Mouse (Mus musculus) forebrain, embryonic 11.5 days (tissue): Measurements from ENCODE around the gene Pdhb. TPM values are rescaled to one million over a fixed set of nuclear protein-coding genes. Genes with fewer than 3 reads are reported as not detected.

ENCODE experiments used
- ATAC-seq: fragments of 200-750 bp; cut with Nextera tagmentation; replicated peaks from 2 replicates; pipeline ENCODE4 v1.8.0; 2017; ENCODE audit warnings: moderate TSS enrichment; ENCODE audit not compliant: low FRiP score
- DNase-seq: peaks from one replicate; pipeline ENCODE4 v3.0.0-alpha.2; 2017; ENCODE audit warnings: low spot score
- H3K27ac ChIP-seq: fragments of 300-500 bp; sonication (generic); 2 replicates; pipeline ENCODE4 v1.5.1; 2014; ENCODE audit warnings: low read depth, low read length
- H3K27me3 ChIP-seq: fragments of 300-500 bp; sonication (generic); 2 replicates; pipeline ENCODE4 v1.6.1; 2014; ENCODE audit warnings: mild to moderate bottlenecking, low read length, mixed read lengths; ENCODE audit not compliant: control insufficient read depth, insufficient read depth
- H3K36me3 ChIP-seq: fragments of 300-500 bp; sonication (generic); 2 replicates; pipeline ENCODE4 v1.6.1; 2014; ENCODE audit warnings: mild to moderate bottlenecking, low read length, moderate library complexity, mixed read lengths; ENCODE audit not compliant: control insufficient read depth, insufficient read depth
- H3K4me1 ChIP-seq: fragments of 300-500 bp; sonication (generic); replicated peaks from 2 replicates; pipeline ENCODE4 v1.6.1; 2014; ENCODE audit warnings: low read length, mixed read lengths; ENCODE audit not compliant: control insufficient read depth, insufficient read depth
- H3K4me2 ChIP-seq: fragments of 300-500 bp; sonication (generic); 2 replicates; pipeline ENCODE4 v1.6.1; 2014; ENCODE audit warnings: low read depth, mild to moderate bottlenecking, low read length, moderate library complexity, mixed read lengths; ENCODE audit not compliant: severe bottlenecking
- H3K4me3 ChIP-seq: fragments of 300-500 bp; sonication (generic); 2 replicates; pipeline ENCODE4 v1.5.1; 2014; ENCODE audit warnings: low read depth, low read length
- H3K9ac ChIP-seq: fragments of 300-500 bp; sonication (generic); 2 replicates; pipeline ENCODE4 v1.6.1; 2014; ENCODE audit warnings: low read length
- H3K9me3 ChIP-seq: fragments of 300-500 bp; sonication (generic); 2 replicates; pipeline ENCODE4 v1.6.1; 2016; ENCODE audit warnings: low read length, mixed read lengths; ENCODE audit not compliant: control insufficient read depth
- WGBS: fragments of 180-500 bp; shearing (Covaris S2); extraction: QIAGEN DNeasy Blood & Tissue Kit; methylation state at CpG from one replicate; pipeline ENCODE4 v1.1.7; 2014; 5-methylcytosine and 5-hydroxymethylcytosine counted together
- polyA plus RNA-seq: library from polyadenylated mRNA; unstranded; fragments of >200 nt; fragmentation: Nextera tagmentation; extraction: Ambion mirVana; gene quantifications from 2 replicates; pipeline ENCODE4 v1.2.1, GENCODE M21; 2014

Pdhb gene
- polyA plus RNA-seq, 1 experiment from 2014 or later = 202 TPM

DNA sequence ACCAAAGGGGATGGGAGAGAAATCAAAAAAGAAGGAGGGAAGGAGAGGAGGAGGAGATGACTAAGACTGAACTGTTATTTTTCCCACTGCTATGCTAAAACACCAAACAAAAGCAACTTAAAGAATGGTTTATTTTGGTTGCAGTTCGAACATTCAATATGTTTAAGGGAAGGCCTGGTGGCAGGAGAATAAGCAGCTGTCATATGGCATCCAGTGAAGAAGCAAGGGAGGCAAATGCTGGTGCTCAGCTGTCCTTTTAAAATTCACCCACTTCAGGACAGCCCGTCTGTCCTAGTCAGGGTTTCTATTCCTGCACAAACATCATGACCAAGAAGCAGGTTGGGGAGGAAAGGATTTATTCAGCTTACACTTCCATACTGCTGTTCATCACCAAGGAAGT lies 55.5 kb downstream of the Pdhb start:
- no peak overlapping the region for H3K4me3 ChIP-seq
- H3K4me2 ChIP-seq = no peak overlapping the region
- no peak for ATAC-seq
- no peak for DNase-seq
- H3K36me3 ChIP-seq = no peaks in the 10 kb centered on the region
- H3K9me3 ChIP-seq = no peaks in the 10 kb centered on the region
- H3K27me3 ChIP-seq = no peaks in the 10 kb centered on the region
- 85% methylated on average over 2 of the region's 2 CpGs for WGBS
- H3K27ac ChIP-seq = no peak overlapping the region
- H3K4me1 ChIP-seq = no peaks in the 10 kb centered on the region
- no peak overlapping the region for H3K9ac ChIP-seq

Other genes with a start within 250 kb of the Pdhb start
- not detected in 2 replicates for gene Gm45521, start 215.7 kb downstream of the Pdhb start, polyA plus RNA-seq
- not detected in 2 replicates for gene Dnase1l3, start 178.5 kb downstream of the Pdhb start, polyA plus RNA-seq
- gene Abhd6, start 170.1 kb downstream of the Pdhb start, polyA plus RNA-seq = 19.2 and 19.5 TPM in 2 replicates
- gene Rpp14, start 92.7 kb downstream of the Pdhb start, polyA plus RNA-seq = 64.5 and 69.2 TPM in 2 replicates
- 24.3 and 26.4 TPM in 2 replicates for gene Pxk, start 74.8 kb downstream of the Pdhb start, polyA plus RNA-seq
- 13.7 and 14.3 TPM in 2 replicates for gene Kctd6, start 41.1 kb upstream of the Pdhb start, polyA plus RNA-seq
- gene Acox2, start 86.3 kb upstream of the Pdhb start, polyA plus RNA-seq = not detected in 2 replicates
- gene Fam107a, start 145.0 kb upstream of the Pdhb start, polyA plus RNA-seq = 0.29 and 0.49 TPM in 2 replicates
- gene Oit1, start 205.7 kb upstream of the Pdhb start, polyA plus RNA-seq = not detected in 2 replicates